Mouse (Mus musculus) stomach, postnatal 0 days (tissue): Measurements from ENCODE around the gene Son.

Experiments used
- CTCF ChIP-seq: IDR thresholded peaks from 2 replicates; pipeline ENCODE4 v1.5.1; 2016; ENCODE audit warnings: antibody characterized with exemption, low read depth, mild to moderate bottlenecking, moderate library complexity
- EP300 ChIP-seq: optimal IDR thresholded peaks from 2 replicates; pipeline ENCODE3; 2016; ENCODE audit warnings: antibody characterized with exemption

DNA sequence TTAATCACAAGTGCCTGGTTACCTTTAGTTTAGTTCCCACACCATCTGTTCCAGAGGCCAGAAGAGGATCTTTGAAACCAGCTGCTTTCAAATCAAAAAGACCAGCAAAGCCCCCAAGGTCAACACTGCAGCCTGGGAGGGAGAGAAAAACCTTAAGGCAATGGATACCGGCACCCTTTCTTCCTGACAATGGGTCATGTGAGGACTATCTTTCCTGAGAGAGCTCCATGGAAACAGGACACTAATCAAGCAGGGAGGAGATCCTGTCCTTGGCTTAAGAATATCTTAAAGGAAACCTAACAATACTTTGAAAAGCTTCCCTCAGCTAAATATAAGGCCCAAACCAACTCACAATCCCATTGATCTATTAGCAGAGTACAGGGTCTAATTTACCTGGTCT lies 16.7 kb upstream of the Son start:
- TF ChIP-seq EP300, result no peak
- no peak for TF ChIP-seq CTCF
